Mouse (Mus musculus): ENCODE measurements around the gene Jak3. TPM values are rescaled to one million over a fixed set of nuclear protein-coding genes. Genes with fewer than 3 reads are reported as not detected.

Gene Jak3
- polyA plus RNA-seq (2014; fragmentation: Nextera tagmentation; extraction: Ambion mirVana), result 5.4 TPM in 2 replicates

DNA sequence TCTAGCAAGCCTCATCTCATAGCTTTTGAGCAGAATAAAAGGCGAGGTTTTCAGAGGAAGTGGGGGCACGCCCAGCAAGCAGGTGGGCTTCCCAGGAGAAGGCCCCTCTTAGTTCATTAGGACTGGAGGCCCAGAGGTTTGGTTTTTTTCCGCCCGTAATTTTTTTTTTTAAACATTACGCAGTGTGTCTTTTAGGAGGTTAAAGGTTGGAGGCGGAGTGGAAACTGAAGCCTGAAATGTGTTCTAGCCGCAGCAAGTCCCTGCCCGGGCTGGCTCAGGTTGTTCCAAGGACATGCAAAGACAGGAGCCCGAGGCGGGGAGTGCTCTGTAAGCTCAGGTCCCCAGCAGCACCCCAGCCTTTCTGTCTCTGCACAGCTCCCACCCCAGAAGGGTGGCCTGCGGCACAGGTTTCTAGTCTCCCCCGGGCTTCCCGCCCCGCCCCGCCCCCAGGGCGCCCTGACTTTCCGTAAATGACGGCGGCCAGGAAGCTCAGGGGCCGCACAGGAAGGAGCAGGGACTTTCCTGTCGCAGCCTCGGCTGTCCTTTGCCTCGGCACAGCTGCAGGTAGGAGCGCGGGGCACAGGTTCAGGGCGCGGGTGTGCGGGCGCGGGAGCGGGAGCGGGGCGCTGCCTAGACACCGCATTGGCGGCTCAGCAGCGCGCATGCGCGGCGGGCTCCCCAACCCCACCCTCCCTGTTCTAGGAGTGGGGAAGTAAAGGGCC, at the start of gene Jak3:
TSS of gene Jak3 (plus strand) at position 277 of the 722 bp plus-strand sequence.
- H3K4me2 ChIP-seq (replicated peaks), result peak within 1 kb of the TSS; percentile 88
- DNase-seq (ENCODE audit: low spot score), result peak; percentile 74
- H3K27me3 ChIP-seq (ENCODE audit: control insufficient read depth, insufficient read depth, low read length), result peaks cover 50% of the 10 kb centered on the region
- H3K4me3 ChIP-seq (replicated peaks; ENCODE audit: low read length), result peak within 1 kb of the TSS; percentile 58
- no peaks in the 10 kb centered on the region for H3K36me3 ChIP-seq (replicated peaks; ENCODE audit: control insufficient read depth, insufficient read depth)
- ATAC-seq (ENCODE audit: low FRiP score), result peak; percentile 63
- peaks cover 10% of the 10 kb centered on the region; the same call in 1 of the 2 replicates for H3K4me1 ChIP-seq (replicated peaks; ENCODE audit: control insufficient read depth, insufficient read depth, low read length)
- H3K27ac ChIP-seq, result peak within 1 kb of the TSS; percentile 51; the same call in 1 of the 2 replicates
- peak within 1 kb of the TSS; percentile 81 for H3K9ac ChIP-seq
- 3% methylated on average over 40 of the region's 40 CpGs for WGBS
- no peaks in the 10 kb centered on the region for H3K9me3 ChIP-seq (ENCODE audit: control insufficient read depth, low read length)

DNA sequence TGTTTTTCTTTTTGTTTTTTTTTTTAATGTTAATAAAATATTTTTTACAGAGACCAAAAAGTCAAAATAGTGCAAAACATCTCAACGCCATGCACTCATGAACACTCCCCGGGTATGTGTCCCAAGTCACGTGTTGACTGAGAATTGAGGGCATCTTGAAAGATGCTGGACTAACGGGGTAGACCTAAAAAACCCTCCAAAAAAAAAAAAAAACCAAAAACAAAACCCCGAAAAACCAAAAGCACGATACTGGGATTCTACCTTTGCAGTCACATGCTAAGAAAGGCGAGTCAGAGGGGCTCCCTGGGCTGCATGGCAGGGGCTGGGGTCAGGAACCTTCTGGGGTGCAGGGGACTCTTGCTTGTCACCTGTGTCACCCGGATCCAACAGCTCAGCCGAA, 49.3 kb upstream of the Jak3 start:
- H3K27me3 ChIP-seq (ENCODE audit: control insufficient read depth, insufficient read depth, low read length), result peaks cover 9% of the 10 kb centered on the region; the same call in 1 of the 2 replicates

DNA sequence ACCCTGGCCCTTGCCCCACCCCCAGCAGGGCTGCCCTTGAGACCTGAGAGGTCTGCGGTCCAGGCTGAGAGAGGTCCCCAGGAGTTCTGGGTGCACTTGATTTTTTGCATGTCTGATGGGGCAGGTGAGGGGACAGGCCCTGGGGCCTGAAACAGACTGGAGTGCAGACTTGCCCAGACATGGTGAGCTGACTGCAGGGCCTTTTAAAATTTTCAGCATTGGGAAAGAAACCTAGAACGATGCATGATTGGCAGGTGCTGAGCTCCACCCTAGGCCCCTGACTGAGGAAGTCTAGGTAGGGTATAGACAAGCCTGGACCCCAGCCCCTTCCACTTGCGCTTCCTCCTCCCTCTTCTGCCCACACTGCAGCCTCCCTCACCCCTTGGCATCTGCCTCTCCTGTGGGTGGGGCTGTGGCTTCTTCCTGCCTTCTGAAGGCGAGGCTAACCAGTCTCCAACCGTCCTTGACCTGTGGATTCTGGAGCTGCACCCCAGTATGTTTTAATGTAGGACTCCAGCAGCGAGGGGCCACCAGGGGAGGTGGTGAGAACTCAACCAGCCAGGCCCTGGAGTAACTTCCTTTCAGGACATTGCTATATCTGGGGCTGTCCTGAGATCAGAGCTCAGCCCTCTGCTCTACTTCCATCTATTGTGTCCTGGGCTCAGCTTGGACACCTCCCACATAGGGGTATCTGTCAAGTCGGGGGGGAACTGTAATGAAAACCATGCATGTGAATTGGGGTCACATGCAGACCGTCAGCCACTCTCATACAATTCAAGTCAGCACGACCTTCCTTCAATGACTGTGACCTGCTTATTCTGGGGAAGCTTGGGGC, 48.6 kb upstream of the Jak3 start:
- WGBS, result 53% methylated on average over 9 of the region's 9 CpGs
- no peaks in the 10 kb centered on the region for H3K9me3 ChIP-seq (ENCODE audit: control insufficient read depth, low read length)
- H3K9ac ChIP-seq, result no peak overlapping the region
- peaks cover 29% of the 10 kb centered on the region for H3K36me3 ChIP-seq (replicated peaks; ENCODE audit: control insufficient read depth, insufficient read depth)
- no peak overlapping the region for H3K4me2 ChIP-seq (replicated peaks)
- H3K4me1 ChIP-seq (replicated peaks; ENCODE audit: control insufficient read depth, insufficient read depth, low read length), result peaks cover 16% of the 10 kb centered on the region
- H3K27me3 ChIP-seq (ENCODE audit: control insufficient read depth, insufficient read depth, low read length), result peaks cover 9% of the 10 kb centered on the region; the same call in 1 of the 2 replicates
- H3K4me3 ChIP-seq (replicated peaks; ENCODE audit: low read length), result no peak overlapping the region
- H3K27ac ChIP-seq, result no peak overlapping the region
- DNase-seq (ENCODE audit: low spot score), result no peak
- no peak for ATAC-seq (ENCODE audit: low FRiP score)

More for the DNA sequence above, 49.3 kb upstream of the Jak3 start:
- Histone ChIP-seq H3K9ac (no peak overlapping the region), H3K9me3 (ENCODE audit: control insufficient read depth, low read length) (no peaks in the 10 kb centered on the region), H3K4me3 (replicated peaks; ENCODE audit: low read length) (no peak overlapping the region), H3K4me2 (replicated peaks) (no peak overlapping the region), H3K36me3 (replicated peaks; ENCODE audit: control insufficient read depth, insufficient read depth) (peaks cover 36% of the 10 kb centered on the region), H3K4me1 (replicated peaks; ENCODE audit: control insufficient read depth, insufficient read depth, low read length) (peaks cover 16% of the 10 kb centered on the region), H3K27ac (no peak overlapping the region)
- ATAC-seq (ENCODE audit: low FRiP score) (no peak), DNase-seq (ENCODE audit: low spot score) (no peak)
- WGBS, result 86% methylated on average over 9 of the region's 9 CpGs

DNA sequence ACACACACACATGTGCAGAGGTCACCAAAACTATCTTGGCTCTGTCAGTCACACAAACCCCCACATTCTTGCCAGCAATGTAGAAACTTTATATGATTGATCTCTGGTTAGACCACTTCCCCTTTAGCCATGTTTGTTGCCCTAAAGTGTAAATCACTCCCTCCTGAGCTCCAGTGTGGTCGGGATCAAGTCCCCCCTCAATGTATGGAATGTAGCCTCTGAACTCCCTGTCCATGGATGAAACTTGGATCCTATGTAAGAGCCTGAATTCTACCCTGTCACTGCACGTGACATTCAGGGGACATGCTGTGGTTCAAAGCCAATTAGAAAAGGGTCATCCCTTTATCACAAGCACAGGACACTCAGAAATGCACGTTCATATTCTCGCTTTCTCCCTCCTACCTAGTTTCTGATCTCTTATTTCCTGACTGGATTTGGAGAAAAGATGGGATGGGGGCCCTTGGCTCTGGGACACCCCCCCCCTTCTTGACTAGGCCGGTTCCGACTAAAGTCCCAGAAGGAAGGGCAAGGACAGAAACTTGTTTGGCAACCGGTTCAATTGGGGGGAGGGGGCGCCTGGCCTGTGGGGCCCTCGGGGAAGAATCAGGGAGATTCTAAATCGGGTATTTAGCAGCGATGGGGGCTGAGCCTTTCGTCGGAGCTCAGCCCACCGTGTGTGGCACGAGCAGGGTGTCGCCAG, 47.5 kb upstream of the Jak3 start:
- Histone ChIP-seq H3K9me3 (ENCODE audit: control insufficient read depth, low read length) (0 out of 2 replicates have a peak, but pooled peaks cover 3% of the 10 kb centered on the region), H3K36me3 (replicated peaks; ENCODE audit: control insufficient read depth, insufficient read depth) (peaks cover 25% of the 10 kb centered on the region), H3K4me2 (replicated peaks) (peak overlapping the region; percentile 88), H3K4me1 (replicated peaks; ENCODE audit: control insufficient read depth, insufficient read depth, low read length) (peaks cover 16% of the 10 kb centered on the region), H3K9ac (peak overlapping the region; percentile 68), H3K4me3 (replicated peaks; ENCODE audit: low read length) (peak overlapping the region; percentile 43), H3K27ac (peak overlapping the region; percentile 68), H3K27me3 (ENCODE audit: control insufficient read depth, insufficient read depth, low read length) (peaks cover 9% of the 10 kb centered on the region)
- ATAC-seq (ENCODE audit: low FRiP score) (no peak), DNase-seq (ENCODE audit: low spot score) (no peak)
- WGBS, result 9% methylated on average over 16 of the region's 16 CpGs

DNA sequence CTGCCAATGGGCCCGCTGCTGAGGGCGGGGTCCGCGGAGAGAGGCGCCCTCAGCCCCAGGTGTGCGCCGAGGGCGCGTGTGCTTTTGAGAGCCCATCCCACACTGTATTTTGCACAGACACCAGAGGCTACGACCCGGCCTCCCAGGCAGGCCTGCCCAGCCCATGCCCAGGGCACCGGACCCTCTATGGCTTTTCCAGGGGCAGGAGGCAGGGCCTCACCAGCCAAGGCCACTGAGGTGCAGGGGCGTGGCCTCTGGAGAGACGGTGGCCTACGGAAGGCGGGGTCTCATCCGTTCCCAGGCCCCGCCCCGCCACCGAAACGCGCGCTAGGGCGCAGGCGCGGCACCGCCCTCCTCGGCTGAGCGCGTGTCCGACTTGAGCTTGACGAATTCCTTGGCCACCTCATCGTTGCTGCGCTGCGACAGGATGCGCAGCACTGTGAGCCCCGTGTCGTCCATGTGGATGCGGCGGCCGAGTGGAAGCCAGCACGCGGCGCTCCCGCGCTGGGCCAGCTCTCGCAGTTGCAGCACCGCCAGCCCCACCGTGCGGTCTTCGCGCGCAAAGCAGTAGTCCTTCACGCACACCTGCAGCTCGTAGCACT, 46.9 kb upstream of the Jak3 start:
- Histone ChIP-seq H3K27me3 (ENCODE audit: control insufficient read depth, insufficient read depth, low read length) (peaks cover 16% of the 10 kb centered on the region), H3K36me3 (replicated peaks; ENCODE audit: control insufficient read depth, insufficient read depth) (peaks cover 18% of the 10 kb centered on the region)
- peak; percentile 90 for DNase-seq (ENCODE audit: low spot score)

DNA sequence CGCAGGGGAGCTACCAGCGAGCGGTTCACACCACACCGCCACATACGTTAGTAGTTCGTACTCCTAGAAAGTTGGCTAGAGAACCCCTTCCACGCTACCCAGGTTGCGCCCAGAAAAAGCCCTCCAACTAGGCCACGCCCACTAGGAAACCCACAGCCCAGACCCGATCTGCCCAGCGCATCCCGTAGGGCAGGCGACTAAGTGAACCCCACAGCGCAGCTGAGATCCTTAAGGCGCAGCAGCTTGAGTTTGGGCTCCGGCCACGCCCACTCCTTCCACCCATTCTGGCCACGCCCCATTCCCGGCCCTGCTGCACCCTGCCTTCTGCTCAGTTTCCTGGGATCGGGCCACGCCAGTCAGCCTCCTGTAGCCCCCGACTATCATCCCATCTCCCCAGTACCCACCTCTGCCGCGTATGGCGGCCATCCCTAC, 46.3 kb upstream of the Jak3 start:
- 0 out of 2 replicates have a peak, but pooled peaks cover 3% of the 10 kb centered on the region for H3K9me3 ChIP-seq (ENCODE audit: control insufficient read depth, low read length)
- peaks cover 12% of the 10 kb centered on the region for H3K36me3 ChIP-seq (replicated peaks; ENCODE audit: control insufficient read depth, insufficient read depth)
- peaks cover 21% of the 10 kb centered on the region for H3K4me1 ChIP-seq (replicated peaks; ENCODE audit: control insufficient read depth, insufficient read depth, low read length)
- 3% methylated on average over 25 of the region's 25 CpGs for WGBS
- DNase-seq (ENCODE audit: low spot score) (no peak), ATAC-seq (ENCODE audit: low FRiP score) (peak; percentile 35)
- peak overlapping the region; percentile 68 for H3K9ac ChIP-seq
- peak overlapping the region; percentile 43 for H3K4me3 ChIP-seq (replicated peaks; ENCODE audit: low read length)
- H3K27me3 ChIP-seq (ENCODE audit: control insufficient read depth, insufficient read depth, low read length), result peaks cover 16% of the 10 kb centered on the region
- H3K4me2 ChIP-seq (replicated peaks), result peak overlapping the region; percentile 88
- peak overlapping the region; percentile 68 for H3K27ac ChIP-seq

More for the DNA sequence above, 46.9 kb upstream of the Jak3 start:
- H3K4me2 ChIP-seq (replicated peaks), result peak overlapping the region; percentile 88
- under 1% methylated on average over 55 of the region's 55 CpGs for WGBS
- H3K4me1 ChIP-seq (replicated peaks; ENCODE audit: control insufficient read depth, insufficient read depth, low read length), result peaks cover 16% of the 10 kb centered on the region
- ATAC-seq (ENCODE audit: low FRiP score), result peak; percentile 89
- H3K4me3 ChIP-seq (replicated peaks; ENCODE audit: low read length), result peak overlapping the region; percentile 43
- H3K9ac ChIP-seq, result peak overlapping the region; percentile 68
- peak overlapping the region; percentile 68 for H3K27ac ChIP-seq
- H3K9me3 ChIP-seq (ENCODE audit: control insufficient read depth, low read length), result 0 out of 2 replicates have a peak, but pooled peaks cover 3% of the 10 kb centered on the region

DNA sequence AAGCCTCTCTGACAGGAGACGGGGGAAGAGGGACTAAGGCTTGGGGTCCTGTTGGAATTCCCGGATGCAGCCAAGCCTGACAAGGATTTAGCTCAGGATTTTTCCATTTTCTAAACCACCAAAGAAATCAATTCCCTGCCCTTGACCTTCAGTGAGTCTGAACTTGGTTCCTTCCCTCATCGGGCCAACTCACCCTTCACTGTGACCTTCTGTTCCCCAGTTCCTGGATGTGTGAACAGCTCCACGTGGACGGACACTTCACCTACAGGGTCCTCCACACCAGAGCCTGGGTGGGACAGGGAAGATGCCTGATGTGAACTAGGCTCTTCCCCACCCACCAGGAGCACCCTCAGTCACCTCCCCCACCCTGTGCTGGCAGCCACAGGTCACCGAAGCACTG, 45.3 kb upstream of the Jak3 start:
- no peak overlapping the region for H3K4me3 ChIP-seq (replicated peaks; ENCODE audit: low read length)
- no peak overlapping the region for H3K4me2 ChIP-seq (replicated peaks)
- H3K9ac ChIP-seq, result no peak overlapping the region
- DNase-seq (ENCODE audit: low spot score) (no peak), ATAC-seq (ENCODE audit: low FRiP score) (no peak)
- no peak overlapping the region for H3K27ac ChIP-seq
- H3K27me3 ChIP-seq (ENCODE audit: control insufficient read depth, insufficient read depth, low read length), result peaks cover 16% of the 10 kb centered on the region
- H3K9me3 ChIP-seq (ENCODE audit: control insufficient read depth, low read length), result 0 out of 2 replicates have a peak, but pooled peaks cover 3% of the 10 kb centered on the region
- H3K36me3 ChIP-seq (replicated peaks; ENCODE audit: control insufficient read depth, insufficient read depth), result peaks cover 10% of the 10 kb centered on the region
- WGBS, result 89% methylated on average over 6 of the region's 6 CpGs
- peaks cover 21% of the 10 kb centered on the region for H3K4me1 ChIP-seq (replicated peaks; ENCODE audit: control insufficient read depth, insufficient read depth, low read length)

DNA sequence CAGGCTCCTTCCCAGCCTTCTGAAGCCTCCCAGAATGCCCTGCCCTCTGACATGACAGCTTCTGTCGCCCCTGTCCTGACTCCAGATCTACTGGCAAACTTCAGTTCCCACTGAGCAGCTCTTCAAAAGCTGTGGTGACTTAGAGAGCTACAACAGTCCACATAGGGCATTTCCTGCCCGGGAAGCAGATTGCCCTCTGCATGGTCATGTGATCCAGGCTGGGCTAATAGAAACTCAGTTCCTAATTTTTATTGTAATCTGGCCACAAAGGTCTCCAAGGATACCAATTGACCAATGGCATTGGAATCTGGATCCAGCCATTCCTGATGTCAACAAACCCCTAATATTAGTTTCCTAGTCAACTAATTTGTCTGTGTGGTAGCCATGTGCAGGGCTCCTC, 44.2 kb upstream of the Jak3 start:
- no peak for DNase-seq (ENCODE audit: low spot score)
- Histone ChIP-seq H3K36me3 (replicated peaks; ENCODE audit: control insufficient read depth, insufficient read depth) (peaks cover 14% of the 10 kb centered on the region), H3K9ac (no peak overlapping the region), H3K4me2 (replicated peaks) (no peak overlapping the region), H3K9me3 (ENCODE audit: control insufficient read depth, low read length) (0 out of 2 replicates have a peak, but pooled peaks cover 3% of the 10 kb centered on the region), H3K4me1 (replicated peaks; ENCODE audit: control insufficient read depth, insufficient read depth, low read length) (peaks cover 21% of the 10 kb centered on the region), H3K27me3 (ENCODE audit: control insufficient read depth, insufficient read depth, low read length) (peaks cover 16% of the 10 kb centered on the region), H3K27ac (no peak overlapping the region), H3K4me3 (replicated peaks; ENCODE audit: low read length) (no peak overlapping the region)
- WGBS, result 71% methylated on average over 2 of the region's 2 CpGs
- no peak for ATAC-seq (ENCODE audit: low FRiP score)

Data from hindbrain, embryonic 14.5 days (tissue).